Mouse (Mus musculus): ENCODE measurements around the gene Nolc1. TPM values are rescaled to one million over a fixed set of nuclear protein-coding genes. Genes with fewer than 3 reads are reported as not detected.

Gene Nolc1
- polyA plus RNA-seq, 1 experiment from 2014 or later, result 133 TPM

DNA sequence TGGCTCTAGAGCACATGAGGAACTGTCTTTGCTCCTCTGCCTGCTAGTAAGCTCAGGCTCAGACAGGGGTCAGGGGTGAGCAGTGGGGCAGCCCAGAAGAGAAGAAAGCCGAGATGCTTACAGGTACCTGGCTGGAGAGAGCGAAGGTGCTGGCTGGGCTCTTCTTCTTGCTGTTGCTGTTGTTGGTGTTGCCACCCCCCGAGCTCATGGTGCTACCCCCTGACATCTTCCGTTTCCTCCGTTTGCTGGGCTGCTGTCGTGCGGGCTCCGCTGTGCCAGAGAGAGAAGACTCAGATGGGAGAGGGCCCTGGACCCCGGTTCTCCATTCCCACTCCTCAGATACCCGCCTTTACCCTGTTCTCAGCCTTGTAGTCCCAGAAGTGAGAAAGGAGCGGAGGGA, 41.8 kb upstream of the Nolc1 start:
- 97% methylated on average over 11 of the region's 11 CpGs for WGBS
- H3K4me2 ChIP-seq (ENCODE audit: low read depth, low read length, severe bottlenecking), result no peak overlapping the region
- H3K9ac ChIP-seq (ENCODE audit: low read length), result no peak overlapping the region
- H3K27ac ChIP-seq (ENCODE audit: low read depth, low read length), result no peak overlapping the region
- H3K9me3 ChIP-seq (ENCODE audit: control insufficient read depth, low read length), result peaks cover 2% of the 10 kb centered on the region; the same call in 1 of the 2 replicates
- ATAC-seq (replicated peaks; ENCODE audit: low FRiP score) (no peak), DNase-seq (ENCODE audit: low spot score) (no peak)
- peaks cover 39% of the 10 kb centered on the region for H3K36me3 ChIP-seq (ENCODE audit: control insufficient read depth, insufficient read depth, low read length)
- no peak overlapping the region for H3K4me3 ChIP-seq (ENCODE audit: low read depth, low read length)
- H3K27me3 ChIP-seq (ENCODE audit: control insufficient read depth, insufficient read depth, low read length), result no peaks in the 10 kb centered on the region
- H3K4me1 ChIP-seq (replicated peaks; ENCODE audit: control insufficient read depth, insufficient read depth, low read length), result peaks cover 14% of the 10 kb centered on the region; the same call in 1 of the 2 replicates

DNA sequence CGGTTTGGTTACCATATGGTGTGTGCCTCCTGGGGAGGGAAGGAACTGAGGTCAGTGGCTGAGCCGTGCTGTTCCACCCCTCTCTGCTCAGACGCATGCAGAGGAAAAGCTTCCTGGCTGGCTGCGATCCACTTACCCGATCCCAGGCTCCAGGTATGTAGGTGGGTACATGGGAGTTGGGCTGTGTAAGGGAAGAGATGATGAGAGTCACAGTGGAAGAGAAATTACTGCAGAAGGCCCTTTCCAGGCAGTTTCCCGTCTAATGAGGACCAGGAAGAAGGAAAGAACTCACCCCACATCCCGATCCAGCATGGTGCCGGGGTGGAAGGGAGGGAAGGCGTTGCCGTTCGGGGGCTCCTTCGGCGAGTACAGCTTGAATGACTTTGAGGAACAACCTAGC, 39.7 kb upstream of the Nolc1 start:
- no peak overlapping the region for H3K4me3 ChIP-seq (ENCODE audit: low read depth, low read length)
- H3K27me3 ChIP-seq (ENCODE audit: control insufficient read depth, insufficient read depth, low read length), result no peaks in the 10 kb centered on the region
- DNase-seq (ENCODE audit: low spot score) (no peak), ATAC-seq (replicated peaks; ENCODE audit: low FRiP score) (no peak)
- no peak overlapping the region for H3K27ac ChIP-seq (ENCODE audit: low read depth, low read length)
- peaks cover 39% of the 10 kb centered on the region for H3K36me3 ChIP-seq (ENCODE audit: control insufficient read depth, insufficient read depth, low read length)
- peaks cover 24% of the 10 kb centered on the region for H3K4me1 ChIP-seq (replicated peaks; ENCODE audit: control insufficient read depth, insufficient read depth, low read length)
- WGBS, result 92% methylated on average over 13 of the region's 13 CpGs
- no peak overlapping the region for H3K9ac ChIP-seq (ENCODE audit: low read length)
- peak overlapping the region; percentile 95; the same call in 1 of the 2 replicates for H3K4me2 ChIP-seq (ENCODE audit: low read depth, low read length, severe bottlenecking)
- no peaks in the 10 kb centered on the region for H3K9me3 ChIP-seq (ENCODE audit: control insufficient read depth, low read length)

DNA sequence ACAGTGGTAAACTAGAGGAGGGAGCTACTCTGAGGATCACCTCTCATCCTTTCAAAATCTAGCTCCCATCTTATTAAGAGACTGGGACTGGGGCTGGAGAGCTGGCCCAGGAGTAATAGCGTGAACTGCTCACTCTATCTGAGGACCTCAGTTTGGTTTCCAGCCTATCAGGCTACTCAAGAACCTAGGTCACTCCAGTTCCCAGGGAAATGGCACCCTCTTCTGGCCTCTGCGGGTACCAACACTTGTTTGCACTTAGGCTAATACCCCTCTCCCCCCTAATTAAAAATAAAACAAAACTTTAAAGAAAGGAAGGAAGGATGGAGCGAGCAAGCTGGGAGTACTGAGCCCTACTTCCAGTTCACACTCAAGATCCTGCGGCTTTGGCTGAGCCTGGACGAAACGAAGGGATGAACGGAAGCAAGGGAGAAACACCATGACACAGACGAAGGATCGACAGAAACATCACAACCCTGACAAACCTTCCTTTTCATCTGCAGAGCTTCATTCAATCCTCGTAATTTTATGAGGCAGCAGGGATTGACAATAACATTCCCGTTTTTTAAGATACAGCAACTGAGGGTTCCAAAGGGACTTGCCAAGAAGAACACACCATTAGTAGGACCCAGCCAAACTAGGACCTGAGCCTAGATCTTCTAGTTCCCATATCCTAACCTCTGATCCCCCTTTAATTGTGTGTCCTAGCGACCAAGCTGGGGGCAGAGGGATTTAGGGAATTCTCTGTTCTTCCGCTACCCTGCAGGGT, 39.0 kb upstream of the Nolc1 start:
- Histone ChIP-seq H3K36me3 (ENCODE audit: control insufficient read depth, insufficient read depth, low read length) (peaks cover 39% of the 10 kb centered on the region), H3K4me3 (ENCODE audit: low read depth, low read length) (peak overlapping the region; percentile 94), H3K27me3 (ENCODE audit: control insufficient read depth, insufficient read depth, low read length) (no peaks in the 10 kb centered on the region), H3K27ac (ENCODE audit: low read depth, low read length) (peak overlapping the region; percentile 21; the same call in 1 of the 2 replicates), H3K4me1 (replicated peaks; ENCODE audit: control insufficient read depth, insufficient read depth, low read length) (peaks cover 30% of the 10 kb centered on the region), H3K9me3 (ENCODE audit: control insufficient read depth, low read length) (no peaks in the 10 kb centered on the region), H3K4me2 (ENCODE audit: low read depth, low read length, severe bottlenecking) (peak overlapping the region; percentile 95), H3K9ac (ENCODE audit: low read length) (peak overlapping the region; percentile 98)
- DNase-seq (ENCODE audit: low spot score), result no peak
- ATAC-seq (replicated peaks; ENCODE audit: low FRiP score), result no peak
- 67% methylated on average over 13 of the region's 13 CpGs for WGBS

DNA sequence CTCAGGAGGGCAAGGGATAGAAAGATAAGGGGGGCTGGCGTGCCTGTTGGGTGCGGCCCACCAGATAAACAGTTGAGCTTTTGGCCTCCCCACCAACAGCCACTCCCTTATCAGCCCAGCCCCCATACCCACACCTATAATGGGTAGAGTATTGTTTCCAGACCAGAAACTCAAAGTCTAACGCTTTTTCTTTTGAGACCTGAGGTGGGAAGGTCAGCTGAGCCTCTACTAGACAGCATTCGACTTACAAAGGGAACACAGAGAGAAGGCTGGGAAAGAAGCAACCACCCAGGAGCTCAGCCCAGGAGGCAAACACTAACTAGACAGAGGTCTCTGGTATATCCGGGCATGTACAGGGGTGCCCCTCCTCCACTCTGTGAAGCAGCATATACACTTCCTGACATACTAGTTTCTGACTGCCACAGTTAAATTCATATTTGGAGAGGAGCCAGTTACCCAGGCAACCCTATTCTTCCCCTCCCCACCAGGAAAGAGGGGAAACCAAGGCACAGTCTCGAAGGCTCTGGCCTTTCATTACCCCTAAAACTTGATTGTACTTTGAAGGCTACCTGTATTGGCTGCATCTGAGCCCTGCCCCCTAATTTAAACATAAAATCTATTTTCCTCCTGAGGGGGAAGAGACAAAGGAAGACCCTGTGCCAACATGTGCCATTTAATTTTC, 38.3 kb upstream of the Nolc1 start:
- Histone ChIP-seq H3K9ac (ENCODE audit: low read length) (peak overlapping the region; percentile 98), H3K4me1 (replicated peaks; ENCODE audit: control insufficient read depth, insufficient read depth, low read length) (peaks cover 34% of the 10 kb centered on the region), H3K9me3 (ENCODE audit: control insufficient read depth, low read length) (no peaks in the 10 kb centered on the region), H3K27ac (ENCODE audit: low read depth, low read length) (peak overlapping the region; percentile 42; the same call in 1 of the 2 replicates), H3K4me2 (ENCODE audit: low read depth, low read length, severe bottlenecking) (peak overlapping the region; percentile 95), H3K36me3 (ENCODE audit: control insufficient read depth, insufficient read depth, low read length) (peaks cover 39% of the 10 kb centered on the region), H3K27me3 (ENCODE audit: control insufficient read depth, insufficient read depth, low read length) (no peaks in the 10 kb centered on the region), H3K4me3 (ENCODE audit: low read depth, low read length) (peak overlapping the region; percentile 94)
- no peak for ATAC-seq (replicated peaks; ENCODE audit: low FRiP score)
- WGBS, result 21% methylated on average over 6 of the region's 6 CpGs
- DNase-seq (ENCODE audit: low spot score), result no peak

DNA sequence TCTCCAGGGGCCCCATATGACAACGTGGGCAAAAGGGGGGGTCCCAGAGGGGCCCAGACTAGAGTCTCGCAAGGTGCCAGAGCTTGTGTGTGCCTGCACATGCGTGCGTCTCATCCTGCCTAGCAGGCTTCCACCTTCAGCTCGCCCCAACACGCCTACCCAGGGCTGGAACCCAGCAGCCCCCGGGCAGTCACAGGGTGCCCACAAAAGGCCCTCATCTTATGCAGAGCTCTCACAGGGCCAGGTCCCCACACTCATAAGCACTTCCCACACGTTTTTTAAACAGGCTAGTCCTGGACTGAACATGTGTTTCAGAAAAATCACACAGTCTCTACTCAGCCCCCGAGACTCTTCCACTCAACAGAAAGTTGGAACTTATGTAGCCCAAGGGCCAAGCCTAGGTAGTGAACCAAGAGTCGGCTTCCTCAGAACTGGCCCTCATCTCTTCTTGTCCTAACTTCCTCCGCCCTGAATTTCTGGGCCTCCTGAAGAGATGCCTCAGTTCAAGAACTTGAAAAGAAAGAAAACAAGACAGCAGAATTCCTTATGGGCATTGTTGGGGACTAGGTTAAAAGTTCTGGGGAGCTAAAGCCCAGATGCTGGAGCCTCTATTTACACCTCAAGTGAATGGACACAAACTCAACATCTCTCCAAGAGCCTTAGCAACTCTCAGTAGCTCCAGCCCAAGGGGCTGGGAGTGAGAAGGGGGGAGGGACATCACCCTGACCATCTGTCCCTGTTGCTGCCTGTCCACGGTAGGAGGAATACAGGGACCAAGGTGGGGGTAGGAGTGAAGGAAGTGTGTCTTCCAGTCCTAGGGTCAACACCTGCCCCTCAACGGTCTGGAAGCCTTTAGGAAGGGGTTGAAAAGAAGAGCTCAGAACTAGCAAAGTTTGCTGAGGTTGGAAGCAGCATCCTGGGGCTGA, 37.5 kb upstream of the Nolc1 start:
- Histone ChIP-seq H3K4me3 (ENCODE audit: low read depth, low read length) (peak overlapping the region; percentile 94), H3K36me3 (ENCODE audit: control insufficient read depth, insufficient read depth, low read length) (peaks cover 35% of the 10 kb centered on the region), H3K9me3 (ENCODE audit: control insufficient read depth, low read length) (no peaks in the 10 kb centered on the region), H3K9ac (ENCODE audit: low read length) (peak overlapping the region; percentile 98), H3K4me1 (replicated peaks; ENCODE audit: control insufficient read depth, insufficient read depth, low read length) (peaks cover 41% of the 10 kb centered on the region), H3K27me3 (ENCODE audit: control insufficient read depth, insufficient read depth, low read length) (no peaks in the 10 kb centered on the region), H3K27ac (ENCODE audit: low read depth, low read length) (peak overlapping the region; percentile 92), H3K4me2 (ENCODE audit: low read depth, low read length, severe bottlenecking) (peak overlapping the region; percentile 95)
- 19% methylated on average over 13 of the region's 13 CpGs for WGBS
- no peak for DNase-seq (ENCODE audit: low spot score)
- no peak for ATAC-seq (replicated peaks; ENCODE audit: low FRiP score)

DNA sequence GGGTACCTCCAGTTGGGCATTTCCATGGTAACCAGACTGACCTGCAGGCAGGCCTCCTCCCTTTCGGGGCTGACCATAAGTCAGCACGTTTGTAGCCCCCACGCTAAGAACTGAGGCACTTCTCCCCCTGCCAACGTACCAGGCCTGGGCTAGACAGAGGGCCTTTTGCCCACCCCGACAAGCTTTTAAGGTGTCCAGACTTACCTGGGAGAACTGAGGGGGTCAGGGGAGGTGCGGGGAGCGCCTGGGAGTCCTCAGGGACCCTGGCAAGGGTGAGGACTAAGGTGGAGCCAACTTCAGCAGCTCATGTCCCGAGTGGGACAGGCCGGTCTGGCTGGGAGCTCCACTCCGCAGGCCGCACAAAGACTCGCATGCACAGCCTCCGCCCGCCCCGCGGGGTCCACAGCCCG, 36.8 kb upstream of the Nolc1 start:
- Histone ChIP-seq H3K9me3 (ENCODE audit: control insufficient read depth, low read length) (no peaks in the 10 kb centered on the region), H3K4me3 (ENCODE audit: low read depth, low read length) (peak overlapping the region; percentile 94), H3K36me3 (ENCODE audit: control insufficient read depth, insufficient read depth, low read length) (peaks cover 29% of the 10 kb centered on the region), H3K4me1 (replicated peaks; ENCODE audit: control insufficient read depth, insufficient read depth, low read length) (peaks cover 44% of the 10 kb centered on the region), H3K27me3 (ENCODE audit: control insufficient read depth, insufficient read depth, low read length) (no peaks in the 10 kb centered on the region), H3K4me2 (ENCODE audit: low read depth, low read length, severe bottlenecking) (peak overlapping the region; percentile 95), H3K27ac (ENCODE audit: low read depth, low read length) (peak overlapping the region; percentile 92), H3K9ac (ENCODE audit: low read length) (peak overlapping the region; percentile 98)
- DNase-seq (ENCODE audit: low spot score) (peak; percentile 71), ATAC-seq (replicated peaks; ENCODE audit: low FRiP score) (peak; percentile 42)
- WGBS, result under 1% methylated on average over 13 of the region's 17 CpGs

DNA sequence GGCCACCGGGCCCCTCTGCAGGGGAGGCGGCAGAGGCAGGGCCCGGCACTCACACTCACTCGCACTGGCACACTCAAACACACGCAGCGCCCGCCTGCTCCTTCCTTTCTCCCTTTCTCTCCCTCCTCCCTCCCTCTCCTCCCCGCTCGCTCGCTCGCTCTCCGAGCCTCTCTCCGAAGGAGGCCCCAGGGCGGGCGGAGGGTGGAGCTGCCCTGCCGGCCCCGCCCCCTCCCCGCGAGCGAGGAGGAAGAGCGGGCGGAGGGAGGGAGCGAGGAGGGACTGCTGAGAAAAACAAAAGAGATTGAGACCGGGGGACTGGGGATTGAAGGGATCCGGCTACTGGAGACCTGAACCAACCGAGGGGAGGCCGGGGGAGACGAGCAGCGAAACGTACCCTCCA, 36.2 kb upstream of the Nolc1 start:
- Histone ChIP-seq H3K27ac (ENCODE audit: low read depth, low read length) (peak overlapping the region; percentile 92), H3K4me2 (ENCODE audit: low read depth, low read length, severe bottlenecking) (peak overlapping the region; percentile 95), H3K4me1 (replicated peaks; ENCODE audit: control insufficient read depth, insufficient read depth, low read length) (peaks cover 44% of the 10 kb centered on the region), H3K27me3 (ENCODE audit: control insufficient read depth, insufficient read depth, low read length) (no peaks in the 10 kb centered on the region), H3K9me3 (ENCODE audit: control insufficient read depth, low read length) (no peaks in the 10 kb centered on the region), H3K9ac (ENCODE audit: low read length) (peak overlapping the region; percentile 98), H3K4me3 (ENCODE audit: low read depth, low read length) (peak overlapping the region; percentile 94), H3K36me3 (ENCODE audit: control insufficient read depth, insufficient read depth, low read length) (peaks cover 23% of the 10 kb centered on the region)
- DNase-seq (ENCODE audit: low spot score) (peak; percentile 97), ATAC-seq (replicated peaks; ENCODE audit: low FRiP score) (peak; percentile 80)
- 3% methylated on average over 21 of the region's 30 CpGs for WGBS
